Mouse (Mus musculus): Measurements from ENCODE around the gene Zfp771. TPM values are rescaled to one million over a fixed set of nuclear protein-coding genes. Genes with fewer than 3 reads are reported as not detected.

Zfp771 gene
- total and polyA plus RNA-seq, 3 experiments = 5.8 to 42.6 (median 11.9) TPM

DNA sequence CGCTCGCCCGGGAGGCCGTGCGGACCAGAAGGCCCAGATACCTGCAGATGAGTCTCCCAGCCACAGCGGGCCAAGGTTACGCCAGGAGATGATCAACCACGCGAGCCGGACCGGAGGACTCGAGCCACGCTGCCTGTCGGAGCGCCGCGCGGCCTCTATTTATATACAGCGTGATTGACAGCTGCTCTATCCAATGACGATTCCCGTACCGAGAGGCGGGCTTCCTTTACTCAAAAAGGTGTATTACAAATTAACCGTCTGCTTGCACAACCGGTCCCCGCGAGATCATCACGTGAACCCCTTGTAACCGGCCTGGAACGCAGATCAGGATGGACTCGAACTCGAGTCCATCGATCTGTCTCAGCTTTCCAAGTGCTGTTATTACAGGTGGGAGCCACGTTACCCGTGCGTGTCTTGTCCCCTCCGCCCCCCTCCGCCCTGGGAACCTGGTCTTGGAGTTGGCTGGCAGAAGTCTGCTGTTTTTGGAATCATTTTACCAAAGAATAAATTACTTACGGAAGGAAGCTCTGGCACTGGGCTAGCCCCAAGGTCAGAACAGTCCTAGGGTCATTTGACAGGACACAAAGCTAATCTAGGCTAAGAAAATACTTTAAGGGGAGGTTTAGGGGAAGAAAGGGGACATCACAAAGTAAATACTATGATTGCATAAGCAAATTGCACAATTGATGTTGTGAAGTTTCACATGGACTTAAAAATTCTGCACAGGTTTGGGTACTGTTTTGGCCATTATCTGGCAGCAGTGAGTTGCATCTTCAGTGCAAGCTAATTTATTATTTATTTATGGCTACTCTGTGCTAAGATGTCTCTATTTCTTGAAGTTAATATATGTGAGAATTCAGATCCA is 30.1 kb downstream of the Zfp771 start, which contains the start of gene Sephs2:
Sephs2 (minus strand) TSS at position 131 of the 865 bp plus-strand sequence.
- peak; percentile 85 for ATAC-seq (ENCODE audit: extremely low read depth, insufficient number of reproducible peaks, low FRiP score, poor library complexity, severe bottlenecking)
- Histone ChIP-seq H3K4me3 (ENCODE audit: low read depth, low read length) (peak within 1 kb of the TSS; percentile 96), H3K36me3 (replicated peaks) (peaks cover 39% of the 10 kb centered on the region), H3K27me3 (ENCODE audit: insufficient read depth, low read length) (no peaks in the 10 kb centered on the region), H3K4me1 (ENCODE audit: insufficient read depth, low read depth, low read length) (peaks cover 56% of the 10 kb centered on the region), H3K9me3 (replicated peaks) (peaks cover under 1% of the 10 kb centered on the region; the same call in 1 of the 2 replicates)
- peak; percentile 79 for DNase-seq (ENCODE audit: low spot score)
- TF ChIP-seq GATA2 (IDR thresholded peaks at IDR 0.05; ENCODE audit: borderline replicate concordance, low read depth, low read length) (no peak), POLR2AphosphoS5 (IDR thresholded peaks at IDR 0.05; ENCODE audit: insufficient replicate concordance, low read depth, low read length) (0 out of 2 replicates have a peak, but pooled peaks have one; percentile 83), CTCF (IDR thresholded peaks at IDR 0.05; ENCODE audit: low read depth, low read length) (no peak)

GRCm38 (mm10) chr7:127276519-127276961 is 32.5 kb downstream of the Zfp771 start:
- Histone ChIP-seq H3K27me3 (ENCODE audit: insufficient read depth, low read length) (no peaks in the 10 kb centered on the region), H3K4me1 (ENCODE audit: insufficient read depth, low read depth, low read length) (peaks cover 54% of the 10 kb centered on the region), H3K9me3 (replicated peaks) (no peaks in the 10 kb centered on the region), H3K4me3 (ENCODE audit: low read depth, low read length) (no peak overlapping the region), H3K36me3 (replicated peaks) (peaks cover 15% of the 10 kb centered on the region)
- no peak for ATAC-seq (ENCODE audit: extremely low read depth, insufficient number of reproducible peaks, low FRiP score, poor library complexity, severe bottlenecking)
- TF ChIP-seq TAL1 (conservative IDR thresholded peaks at IDR 0.05; ENCODE audit: low read depth, low read length) (no peak), GATA2 (IDR thresholded peaks at IDR 0.05; ENCODE audit: borderline replicate concordance, low read depth, low read length) (no peak), CTCF (IDR thresholded peaks at IDR 0.05; ENCODE audit: low read depth, low read length) (no peak), GATA1 (IDR thresholded peaks at IDR 0.05; ENCODE audit: borderline replicate concordance, low read length) (no peak), POLR2AphosphoS5 (IDR thresholded peaks at IDR 0.05; ENCODE audit: insufficient replicate concordance, low read depth, low read length) (no peak)
- DNase-seq (ENCODE audit: low spot score) = no peak

DNA sequence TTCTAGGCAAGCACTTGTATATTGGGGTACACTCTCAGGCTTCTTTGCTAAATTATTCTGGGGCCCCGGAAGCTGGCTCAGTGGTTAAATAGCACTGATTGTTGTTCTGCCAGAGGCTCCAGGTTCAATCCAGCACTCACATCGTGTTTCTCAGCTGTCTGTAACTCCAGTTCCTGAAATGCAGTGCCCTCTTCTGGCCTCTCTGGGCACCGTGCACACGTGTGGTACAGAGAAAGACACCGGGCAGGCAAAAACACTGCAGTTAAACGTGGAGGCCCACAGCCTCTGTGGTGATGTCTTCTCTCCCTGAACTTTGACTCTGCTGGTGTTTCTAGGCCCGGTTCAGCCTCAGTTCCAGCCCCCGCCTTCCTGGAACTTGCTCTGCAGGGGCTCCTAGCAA is 34.2 kb downstream of the Zfp771 start:
- TF ChIP-seq GATA2 (IDR thresholded peaks at IDR 0.05; ENCODE audit: borderline replicate concordance, low read depth, low read length) (no peak), GATA1 (IDR thresholded peaks at IDR 0.05; ENCODE audit: borderline replicate concordance, low read length) (no peak), CTCF (IDR thresholded peaks at IDR 0.05; ENCODE audit: low read depth, low read length) (no peak), POLR2AphosphoS5 (IDR thresholded peaks at IDR 0.05; ENCODE audit: insufficient replicate concordance, low read depth, low read length) (no peak), TAL1 (conservative IDR thresholded peaks at IDR 0.05; ENCODE audit: low read depth, low read length) (no peak)
- peak; percentile 16 for DNase-seq (ENCODE audit: low spot score)
- no peak overlapping the region for H3K4me3 ChIP-seq (ENCODE audit: low read depth, low read length)

DNA sequence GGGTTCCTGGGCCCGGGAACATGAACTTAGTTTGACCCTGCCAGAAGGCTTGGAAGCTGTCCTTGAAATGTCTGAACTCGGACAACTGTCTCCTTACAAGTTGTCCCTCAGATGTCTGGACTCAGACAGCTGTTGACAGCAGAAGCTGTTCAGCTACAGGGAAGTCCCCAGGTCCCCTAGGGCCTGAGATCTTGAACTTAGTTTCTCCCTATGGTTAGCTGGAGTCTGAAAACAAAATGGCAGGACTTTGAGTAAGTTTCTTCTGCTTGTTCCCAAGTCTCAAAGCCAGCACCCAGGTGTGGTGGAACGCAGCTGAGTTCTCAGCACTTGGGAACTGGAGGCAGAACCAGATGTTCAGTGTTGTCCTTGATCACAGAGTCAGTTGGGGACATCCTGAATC is 36.0 kb downstream of the Zfp771 start:
- H3K4me3 ChIP-seq (ENCODE audit: low read depth, low read length) = no peak overlapping the region
- H3K9me3 ChIP-seq (replicated peaks) = no peaks in the 10 kb centered on the region
- peaks cover 41% of the 10 kb centered on the region for H3K4me1 ChIP-seq (ENCODE audit: insufficient read depth, low read depth, low read length)
- no peak for ATAC-seq (ENCODE audit: extremely low read depth, insufficient number of reproducible peaks, low FRiP score, poor library complexity, severe bottlenecking)
- no peaks in the 10 kb centered on the region for H3K27me3 ChIP-seq (ENCODE audit: insufficient read depth, low read length)
- no peak for DNase-seq (ENCODE audit: low spot score)
- H3K36me3 ChIP-seq (replicated peaks) = no peaks in the 10 kb centered on the region
- TF ChIP-seq POLR2AphosphoS5 (IDR thresholded peaks at IDR 0.05; ENCODE audit: insufficient replicate concordance, low read depth, low read length) = no peak
- no peak for TF ChIP-seq GATA2 (IDR thresholded peaks at IDR 0.05; ENCODE audit: borderline replicate concordance, low read depth, low read length)
- TF ChIP-seq TAL1 (conservative IDR thresholded peaks at IDR 0.05; ENCODE audit: low read depth, low read length) = no peak
- TF ChIP-seq GATA1 (IDR thresholded peaks at IDR 0.05; ENCODE audit: borderline replicate concordance, low read length) = no peak
- no peak for TF ChIP-seq CTCF (IDR thresholded peaks at IDR 0.05; ENCODE audit: low read depth, low read length)

More for the DNA sequence above, 34.2 kb downstream of the Zfp771 start:
- ATAC-seq (ENCODE audit: extremely low read depth, insufficient number of reproducible peaks, low FRiP score, poor library complexity, severe bottlenecking) = no peak
- Histone ChIP-seq H3K9me3 (replicated peaks) (no peaks in the 10 kb centered on the region), H3K27me3 (ENCODE audit: insufficient read depth, low read length) (no peaks in the 10 kb centered on the region), H3K4me1 (ENCODE audit: insufficient read depth, low read depth, low read length) (peaks cover 41% of the 10 kb centered on the region), H3K36me3 (replicated peaks) (no peaks in the 10 kb centered on the region)

- peak; percentile 48; the same call in 1 of the 2 replicates for ATAC-seq (ENCODE audit: extremely low read depth, insufficient number of reproducible peaks, low FRiP score, poor library complexity, severe bottlenecking)
- no peaks in the 10 kb centered on the region for H3K9me3 ChIP-seq (replicated peaks)
- TF ChIP-seq CTCF (IDR thresholded peaks at IDR 0.05; ENCODE audit: low read depth, low read length) (no peak), TAL1 (conservative IDR thresholded peaks at IDR 0.05; ENCODE audit: low read depth, low read length) (no peak), GATA2 (IDR thresholded peaks at IDR 0.05; ENCODE audit: borderline replicate concordance, low read depth, low read length) (no peak), POLR2AphosphoS5 (IDR thresholded peaks at IDR 0.05; ENCODE audit: insufficient replicate concordance, low read depth, low read length) (no peak), GATA1 (IDR thresholded peaks at IDR 0.05; ENCODE audit: borderline replicate concordance, low read length) (no peak)
- H3K4me3 ChIP-seq (ENCODE audit: low read depth, low read length) = no peak overlapping the region
- no peak for DNase-seq (ENCODE audit: low spot score)
- H3K4me1 ChIP-seq (ENCODE audit: insufficient read depth, low read depth, low read length) = peaks cover 45% of the 10 kb centered on the region
- H3K27me3 ChIP-seq (ENCODE audit: insufficient read depth, low read length) = no peaks in the 10 kb centered on the region; the same call in 1 of the 2 replicates
- no peaks in the 10 kb centered on the region for H3K36me3 ChIP-seq (replicated peaks)
These were observed 37.0 kb downstream of the Zfp771 start for GRCm38 (mm10) chr7:127281114-127281513.

GRCm38 (mm10) chr7:127282190-127282589 is 38.1 kb downstream of the Zfp771 start:
- DNase-seq (ENCODE audit: low spot score) (no peak), ATAC-seq (ENCODE audit: extremely low read depth, insufficient number of reproducible peaks, low FRiP score, poor library complexity, severe bottlenecking) (no peak)
- no peaks in the 10 kb centered on the region for H3K9me3 ChIP-seq (replicated peaks)
- no peaks in the 10 kb centered on the region; the same call in 1 of the 2 replicates for H3K27me3 ChIP-seq (ENCODE audit: insufficient read depth, low read length)
- H3K4me1 ChIP-seq (ENCODE audit: insufficient read depth, low read depth, low read length) = peaks cover 45% of the 10 kb centered on the region
- H3K4me3 ChIP-seq (ENCODE audit: low read depth, low read length) = no peak overlapping the region
- no peaks in the 10 kb centered on the region for H3K36me3 ChIP-seq (replicated peaks)
- TF ChIP-seq CTCF (IDR thresholded peaks at IDR 0.05; ENCODE audit: low read depth, low read length) = no peak
- no peak for TF ChIP-seq GATA1 (IDR thresholded peaks at IDR 0.05; ENCODE audit: borderline replicate concordance, low read length)
- TF ChIP-seq POLR2AphosphoS5 (IDR thresholded peaks at IDR 0.05; ENCODE audit: insufficient replicate concordance, low read depth, low read length) = no peak
- TF ChIP-seq GATA2 (IDR thresholded peaks at IDR 0.05; ENCODE audit: borderline replicate concordance, low read depth, low read length) = no peak
- no peak for TF ChIP-seq TAL1 (conservative IDR thresholded peaks at IDR 0.05; ENCODE audit: low read depth, low read length)

All from G1E (cell line).